Mouse (Mus musculus) lung, postnatal 0 days (tissue): ENCODE data around the gene Noc2l. TPM values are rescaled to one million over a fixed set of nuclear protein-coding genes. Genes with fewer than 3 reads are reported as not detected.

Source experiments
- ATAC-seq: fragments of 200-750 bp; cut with Nextera tagmentation; 2 replicates; pipeline ENCODE4 v1.8.0; 2017; ENCODE audit warnings: moderate library complexity
- DNase-seq: peaks from one replicate; pipeline ENCODE4 v3.0.0-alpha.2; 2016; ENCODE audit warnings: low spot score
- H3K27ac ChIP-seq: fragments of 300-500 bp; sonication (generic); 2 replicates; pipeline ENCODE4 v1.5.1; 2014; ENCODE audit warnings: antibody characterized with exemption, mild to moderate bottlenecking, low read length, mixed read lengths
- H3K27me3 ChIP-seq: fragments of 300-500 bp; sonication (generic); replicated peaks from 2 replicates; pipeline ENCODE4 v1.6.1; 2014; ENCODE audit warnings: low read length, mixed read lengths; ENCODE audit not compliant: insufficient read depth
- H3K36me3 ChIP-seq: fragments of 300-500 bp; sonication (generic); 2 replicates; pipeline ENCODE4 v1.6.1; 2014; ENCODE audit warnings: low read length, mixed read lengths; ENCODE audit not compliant: insufficient read depth
- H3K4me1 ChIP-seq: fragments of 300-500 bp; sonication (generic); 2 replicates; pipeline ENCODE4 v1.6.1; 2014; ENCODE audit warnings: antibody characterized with exemption, low read depth, low read length, mixed read lengths; ENCODE audit not compliant: insufficient read depth
- H3K4me2 ChIP-seq: fragments of 300-500 bp; sonication (generic); replicated peaks from 2 replicates; pipeline ENCODE4 v1.6.1; 2014; ENCODE audit warnings: low read depth, mild to moderate bottlenecking, low read length, moderate library complexity, mixed read lengths
- H3K4me3 ChIP-seq: fragments of 300-500 bp; sonication (generic); 2 replicates; pipeline ENCODE4 v1.5.1; 2014; ENCODE audit warnings: low read depth, low read length
- H3K9ac ChIP-seq: fragments of 300-500 bp; sonication (generic); replicated peaks from 2 replicates; pipeline ENCODE4 v1.6.1; 2014; ENCODE audit warnings: low read depth, mild to moderate bottlenecking
- H3K9me3 ChIP-seq: fragments of 300-500 bp; sonication (generic); 2 replicates; pipeline ENCODE4 v1.6.1; 2016; ENCODE audit warnings: low read length, mixed read lengths
- CTCF ChIP-seq: IDR thresholded peaks from 2 replicates; pipeline ENCODE4 v1.5.1; 2016; ENCODE audit warnings: antibody characterized with exemption, mild to moderate bottlenecking
- EP300 ChIP-seq: IDR thresholded peaks from 2 replicates; pipeline ENCODE4 v1.6.1; 2016; ENCODE audit warnings: antibody characterized with exemption, mild to moderate bottlenecking, control low read depth
- WGBS: fragments of 180-500 bp; shearing (Covaris S2); extraction: QIAGEN DNeasy Blood & Tissue Kit; methylation state at CpG from one replicate; pipeline ENCODE4 v1.1.7; 2014; 5-methylcytosine and 5-hydroxymethylcytosine counted together
- polyA plus RNA-seq: library from polyadenylated mRNA; unstranded; fragments of >200 nt; fragmentation: Nextera tagmentation; extraction: Ambion mirVana; gene quantifications from 2 replicates; pipeline ENCODE4 v1.2.1, GENCODE M21; 2015

Gene Noc2l
- polyA plus RNA-seq, 1 experiment from 2014 or later: 18.7 TPM

DNA sequence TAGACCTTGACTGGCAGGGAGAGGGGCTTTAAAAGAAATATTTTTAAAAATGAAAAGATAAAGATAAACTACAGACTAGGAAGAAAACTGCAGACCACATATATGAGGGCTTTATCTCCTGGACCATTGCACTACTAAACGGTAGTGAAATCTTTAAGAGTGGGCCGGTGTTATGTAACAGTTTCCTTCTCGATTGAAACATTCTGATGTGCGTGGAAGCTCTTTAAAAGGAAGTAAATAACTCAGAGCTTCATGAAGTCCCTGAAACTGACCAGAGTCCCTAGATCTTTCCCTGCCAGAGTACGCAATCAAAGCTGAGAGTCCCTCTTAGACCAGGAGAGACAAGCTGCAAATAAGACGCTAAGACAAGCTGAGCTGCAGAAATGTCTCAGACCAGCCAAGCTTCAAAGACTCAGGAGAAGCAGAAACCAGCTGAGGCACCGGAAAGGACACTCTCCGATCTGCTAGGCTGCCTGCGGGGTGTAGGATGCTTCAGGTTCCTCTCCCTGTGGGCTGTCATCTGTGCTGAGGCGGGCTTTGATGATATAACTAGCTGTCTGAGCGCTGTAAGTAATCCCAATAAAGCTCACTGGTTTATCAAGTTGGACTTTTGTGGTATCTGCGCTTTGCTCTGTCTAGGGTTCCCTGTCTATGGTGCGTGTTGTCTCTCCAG is 25.7 kb upstream of the Noc2l start:
- no peak for TF ChIP-seq CTCF
- no peak for TF ChIP-seq EP300
- Histone ChIP-seq H3K4me1 (no peaks in the 10 kb centered on the region), H3K4me3 (no peak overlapping the region), H3K4me2 (no peak overlapping the region), H3K9me3 (no peaks in the 10 kb centered on the region), H3K9ac (no peak overlapping the region), H3K36me3 (no peaks in the 10 kb centered on the region), H3K27me3 (no peaks in the 10 kb centered on the region), H3K27ac (no peak overlapping the region)
- no peak for DNase-seq
- 57% methylated on average over 13 of the region's 13 CpGs for WGBS
- ATAC-seq: no peak

GRCm38 (mm10) chr4:156213134-156213533 is 22.7 kb upstream of the Noc2l start:
- Histone ChIP-seq H3K36me3 (no peaks in the 10 kb centered on the region), H3K9me3 (no peaks in the 10 kb centered on the region), H3K27me3 (no peaks in the 10 kb centered on the region), H3K9ac (no peak overlapping the region), H3K4me2 (no peak overlapping the region), H3K27ac (no peak overlapping the region), H3K4me3 (no peak overlapping the region), H3K4me1 (no peaks in the 10 kb centered on the region)
- ATAC-seq: no peak
- DNase-seq: no peak
- WGBS: 85% methylated on average over 13 of the region's 13 CpGs
- TF ChIP-seq CTCF (no peak), EP300 (no peak)

- DNase-seq (peak; percentile 62), ATAC-seq (peak; percentile 60)
- H3K9me3 ChIP-seq: no peaks in the 10 kb centered on the region
- H3K4me2 ChIP-seq: no peak within 1 kb of the TSS
- no peak within 1 kb of the TSS for H3K9ac ChIP-seq
- H3K4me3 ChIP-seq: no peak within 1 kb of the TSS
- H3K36me3 ChIP-seq: no peaks in the 10 kb centered on the region
- no peaks in the 10 kb centered on the region for H3K27me3 ChIP-seq
- 51% methylated on average over 4 of the region's 4 CpGs for WGBS
- H3K4me1 ChIP-seq: no peaks in the 10 kb centered on the region
- no peak within 1 kb of the TSS for H3K27ac ChIP-seq
- no peak for TF ChIP-seq CTCF
- peak; percentile 39; the same call in 1 of the 2 replicates for TF ChIP-seq EP300
Measured at GRCm38 (mm10) chr4:156215649-156216048, 20.2 kb upstream of the Noc2l start, which contains the start of gene Perm1. Perm1 (plus strand) TSS chr4:156215868.

DNA sequence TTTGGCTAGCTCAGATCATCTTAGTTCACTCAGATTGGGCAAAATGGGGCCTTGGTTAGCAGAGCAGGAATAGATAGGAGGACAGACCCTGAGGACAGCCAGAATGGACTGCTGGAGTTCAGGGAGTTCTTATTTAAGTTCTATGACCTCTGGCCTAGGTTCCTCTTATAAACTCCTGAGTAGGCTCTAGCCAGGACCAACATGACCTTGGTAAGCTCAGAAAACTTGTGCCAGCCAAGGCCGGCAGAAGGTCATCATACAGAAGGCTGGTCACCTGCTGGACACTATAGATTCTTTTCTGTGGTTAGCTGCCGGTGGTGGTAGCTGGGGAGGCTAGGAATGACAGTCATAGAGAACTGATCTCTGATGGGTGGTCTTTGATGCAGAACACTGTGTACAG is 19.6 kb upstream of the Noc2l start:
- DNase-seq: no peak
- no peaks in the 10 kb centered on the region for H3K4me1 ChIP-seq
- no peaks in the 10 kb centered on the region for H3K9me3 ChIP-seq
- H3K4me2 ChIP-seq: no peak overlapping the region
- no peak for TF ChIP-seq EP300
- TF ChIP-seq CTCF: no peak
- 91% methylated on average over 2 of the region's 2 CpGs for WGBS
- no peak for ATAC-seq
- H3K36me3 ChIP-seq: no peaks in the 10 kb centered on the region
- no peak overlapping the region for H3K9ac ChIP-seq
- H3K27ac ChIP-seq: no peak overlapping the region
- no peaks in the 10 kb centered on the region for H3K27me3 ChIP-seq
- no peak overlapping the region for H3K4me3 ChIP-seq

DNA sequence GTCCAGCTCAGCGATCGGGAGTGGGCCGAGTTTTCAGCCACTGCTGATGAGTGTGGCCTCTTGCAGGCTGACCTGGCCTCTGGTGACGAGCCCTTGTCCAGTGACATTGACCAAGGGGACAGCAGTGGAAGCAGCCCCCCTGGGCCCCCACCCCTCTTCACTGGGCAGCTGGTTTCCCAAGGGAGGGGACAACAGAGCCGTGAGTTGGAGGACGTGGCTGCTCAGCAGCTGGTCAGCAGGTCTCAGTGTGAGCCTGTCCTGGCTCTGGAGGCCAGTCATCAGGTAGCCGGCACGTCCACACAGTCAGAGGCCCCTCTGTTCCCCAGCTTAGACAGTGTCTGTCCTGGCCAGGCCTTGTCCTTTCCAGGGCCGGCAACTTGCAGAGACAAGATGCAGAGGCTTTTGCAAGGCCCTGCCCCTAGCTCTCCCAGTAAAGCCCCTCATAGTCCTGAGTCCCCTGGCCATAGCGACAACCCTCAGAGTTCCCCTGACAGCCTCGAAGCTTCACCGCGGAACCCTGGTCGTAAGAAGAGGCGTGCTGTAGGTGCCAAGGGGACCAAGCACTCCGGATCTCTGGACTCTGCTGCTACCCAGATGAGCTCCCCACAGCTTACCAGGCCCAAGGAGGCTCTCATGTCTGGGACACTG is 18.7 kb upstream of the Noc2l start:
- H3K36me3 ChIP-seq: no peaks in the 10 kb centered on the region
- no peak for DNase-seq
- no peaks in the 10 kb centered on the region for H3K9me3 ChIP-seq
- H3K27me3 ChIP-seq: no peaks in the 10 kb centered on the region
- H3K9ac ChIP-seq: no peak overlapping the region
- H3K4me2 ChIP-seq: no peak overlapping the region
- H3K27ac ChIP-seq: no peak overlapping the region
- WGBS: 76% methylated on average over 16 of the region's 16 CpGs
- H3K4me1 ChIP-seq: no peaks in the 10 kb centered on the region
- ATAC-seq: no peak
- TF ChIP-seq CTCF: no peak
- no peak for TF ChIP-seq EP300
- no peak overlapping the region for H3K4me3 ChIP-seq

GRCm38 (mm10) chr4:156217838-156218237 is 18.0 kb upstream of the Noc2l start:
- no peaks in the 10 kb centered on the region for H3K27me3 ChIP-seq
- 79% methylated on average over 13 of the region's 16 CpGs for whole genome bisulfite sequencing
- DNase-seq (no peak), ATAC-seq (no peak)
- no peaks in the 10 kb centered on the region for H3K36me3 ChIP-seq
- no peaks in the 10 kb centered on the region for H3K9me3 ChIP-seq
- TF ChIP-seq CTCF: no peak
- no peak for TF ChIP-seq EP300
- H3K9ac ChIP-seq: no peak overlapping the region
- H3K4me3 ChIP-seq: no peak overlapping the region
- H3K27ac ChIP-seq: no peak overlapping the region
- H3K4me2 ChIP-seq: no peak overlapping the region
- H3K4me1 ChIP-seq: no peaks in the 10 kb centered on the region
